Mouse (Mus musculus): ENCODE data around the gene Serpina9. TPM values are rescaled to one million over a fixed set of nuclear protein-coding genes. Genes with fewer than 3 reads are reported as not detected.

Gene Serpina9
- 0.04 and 3.8 TPM in 2 replicates for polyA plus RNA-seq (2012; rRNA removed)

DNA sequence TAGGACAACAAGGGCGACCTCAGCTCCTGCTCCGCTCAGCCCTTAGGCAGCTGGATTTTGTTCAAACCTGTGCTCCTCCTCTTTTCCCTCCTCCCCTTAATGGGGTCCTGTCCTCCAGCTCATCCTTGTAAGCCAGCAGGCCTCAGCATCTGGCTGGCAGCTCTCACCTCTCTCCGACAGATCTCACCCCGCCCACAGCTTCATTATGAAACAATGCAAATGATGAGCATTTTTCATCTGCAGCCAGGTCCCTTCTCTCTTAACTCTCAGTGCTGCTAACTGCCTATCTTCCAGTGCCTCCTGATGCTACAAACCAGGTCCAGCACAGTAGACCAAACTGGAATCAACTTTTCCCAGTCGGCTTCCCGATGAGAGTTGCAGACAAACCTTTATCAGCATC lies at the start of gene Serpina9:
Serpina9 (minus strand) TSS at position 136 of the 400 bp plus-strand sequence.
- peaks cover 1% of the 10 kb centered on the region; the same call in 1 of the 2 replicates for H3K4me1 ChIP-seq (ENCODE audit: control insufficient read depth, insufficient read depth, low read length)
- no peak within 1 kb of the TSS for H3K4me3 ChIP-seq (ENCODE audit: insufficient read depth, low read length)
- no peak within 1 kb of the TSS for H3K27ac ChIP-seq (ENCODE audit: insufficient read depth, low read length)
- TF ChIP-seq POLR2A (IDR thresholded peaks at IDR 0.05; ENCODE audit: extremely low read depth, insufficient read depth, low read length) (no peak), CTCF (IDR thresholded peaks at IDR 0.05; ENCODE audit: extremely low read depth, insufficient read depth, low read length) (no peak)

DNA sequence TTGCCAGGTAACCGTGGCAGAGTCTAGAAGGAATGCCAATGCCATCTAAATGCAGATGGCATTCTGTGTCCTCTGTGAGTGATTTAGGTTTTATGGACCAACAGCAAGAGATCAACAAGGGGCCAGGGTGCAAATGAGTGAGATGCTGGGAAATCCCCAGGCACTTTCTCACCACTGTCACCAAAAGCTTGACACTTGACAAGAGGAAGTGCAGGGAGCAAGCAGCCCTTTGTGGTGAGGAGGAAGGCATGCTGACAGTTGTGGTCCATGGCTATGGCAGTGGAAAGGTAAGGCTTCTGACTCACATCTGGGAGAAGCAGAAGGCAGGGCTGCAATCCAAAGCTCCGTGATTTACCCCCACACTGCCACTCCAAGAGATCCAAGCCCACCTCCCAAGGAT lies 48.3 kb upstream of the Serpina9 start:
- no peak for TF ChIP-seq POLR2A (IDR thresholded peaks at IDR 0.05; ENCODE audit: extremely low read depth, insufficient read depth, low read length)
- no peak for TF ChIP-seq CTCF (IDR thresholded peaks at IDR 0.05; ENCODE audit: extremely low read depth, insufficient read depth, low read length)
- Histone ChIP-seq H3K4me3 (ENCODE audit: insufficient read depth, low read length) (no peak overlapping the region), H3K27ac (ENCODE audit: insufficient read depth, low read length) (no peak overlapping the region), H3K4me1 (ENCODE audit: control insufficient read depth, insufficient read depth, low read length) (peaks cover 6% of the 10 kb centered on the region)

DNA sequence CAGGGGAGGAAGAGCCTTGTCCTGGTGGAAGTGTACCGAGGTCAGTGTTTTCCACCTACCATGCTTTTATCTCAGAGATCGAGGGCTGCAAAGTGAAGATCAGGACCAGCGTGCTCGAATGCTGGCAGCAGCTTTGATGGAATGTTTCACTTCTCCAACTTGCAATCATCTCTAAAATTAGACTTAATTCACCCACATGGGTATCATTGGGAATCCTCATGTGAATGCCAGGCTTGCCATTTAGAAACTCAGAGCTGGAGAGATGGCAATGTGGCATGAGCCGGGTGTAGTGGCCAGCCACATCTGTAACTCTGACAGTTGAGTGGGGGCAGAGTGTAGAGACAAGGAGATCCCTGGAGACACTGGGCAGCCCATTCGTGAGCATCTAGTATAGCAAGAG lies 46.6 kb upstream of the Serpina9 start:
- no peak overlapping the region for H3K27ac ChIP-seq (ENCODE audit: insufficient read depth, low read length)
- peaks cover 6% of the 10 kb centered on the region for H3K4me1 ChIP-seq (ENCODE audit: control insufficient read depth, insufficient read depth, low read length)
- H3K4me3 ChIP-seq (ENCODE audit: insufficient read depth, low read length): no peak overlapping the region
- TF ChIP-seq POLR2A (IDR thresholded peaks at IDR 0.05; ENCODE audit: extremely low read depth, insufficient read depth, low read length) (no peak), CTCF (IDR thresholded peaks at IDR 0.05; ENCODE audit: extremely low read depth, insufficient read depth, low read length) (no peak)

DNA sequence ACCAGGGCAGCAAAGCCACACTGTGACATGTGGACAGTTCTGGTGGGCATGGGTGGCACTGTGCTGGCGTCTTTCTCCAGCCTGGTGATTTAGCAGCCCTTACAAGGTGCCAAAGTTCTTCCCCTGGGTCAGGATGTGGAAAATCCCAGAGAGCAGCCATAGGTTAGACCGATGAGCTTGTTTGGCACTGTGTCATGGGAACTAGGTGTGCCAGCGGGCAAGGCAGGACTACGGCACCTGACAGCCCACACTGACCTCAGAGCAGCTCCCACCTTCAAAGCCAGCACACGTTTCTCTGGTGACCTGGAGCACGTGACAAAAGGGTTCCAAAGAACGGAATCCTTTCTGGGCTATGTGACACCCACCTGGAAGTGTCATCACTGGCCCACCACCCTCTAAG lies 44.0 kb upstream of the Serpina9 start:
- no peak overlapping the region for H3K27ac ChIP-seq (ENCODE audit: insufficient read depth, low read length)
- H3K4me3 ChIP-seq (ENCODE audit: insufficient read depth, low read length): no peak overlapping the region
- no peak for TF ChIP-seq POLR2A (IDR thresholded peaks at IDR 0.05; ENCODE audit: extremely low read depth, insufficient read depth, low read length)
- no peak for TF ChIP-seq CTCF (IDR thresholded peaks at IDR 0.05; ENCODE audit: extremely low read depth, insufficient read depth, low read length)
- H3K4me1 ChIP-seq (ENCODE audit: control insufficient read depth, insufficient read depth, low read length): peaks cover 4% of the 10 kb centered on the region

DNA sequence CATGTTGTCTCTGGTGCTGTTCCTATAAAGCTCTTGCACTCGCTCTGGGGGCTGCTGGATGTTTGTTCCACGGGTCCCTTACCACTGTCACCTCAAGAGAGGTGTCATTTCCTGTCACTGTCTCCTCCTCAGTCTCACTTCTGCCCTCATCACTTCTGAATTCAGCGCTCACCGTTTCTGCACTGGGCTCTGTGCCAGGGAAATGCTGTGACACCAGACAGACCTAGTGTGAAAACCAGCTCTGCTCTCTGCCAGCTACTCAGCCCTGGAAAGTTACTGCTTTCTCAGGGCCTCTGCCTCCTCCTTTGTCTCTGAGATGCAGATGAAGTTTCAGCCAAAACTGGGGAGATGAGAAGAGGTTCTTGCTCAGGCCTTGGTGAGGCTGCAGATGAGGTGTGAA lies 43.5 kb upstream of the Serpina9 start:
- no peak overlapping the region for H3K4me3 ChIP-seq (ENCODE audit: insufficient read depth, low read length)
- peaks cover 4% of the 10 kb centered on the region for H3K4me1 ChIP-seq (ENCODE audit: control insufficient read depth, insufficient read depth, low read length)
- no peak for TF ChIP-seq CTCF (IDR thresholded peaks at IDR 0.05; ENCODE audit: extremely low read depth, insufficient read depth, low read length)
- TF ChIP-seq POLR2A (IDR thresholded peaks at IDR 0.05; ENCODE audit: extremely low read depth, insufficient read depth, low read length): no peak
- H3K27ac ChIP-seq (ENCODE audit: insufficient read depth, low read length): no peak overlapping the region

DNA sequence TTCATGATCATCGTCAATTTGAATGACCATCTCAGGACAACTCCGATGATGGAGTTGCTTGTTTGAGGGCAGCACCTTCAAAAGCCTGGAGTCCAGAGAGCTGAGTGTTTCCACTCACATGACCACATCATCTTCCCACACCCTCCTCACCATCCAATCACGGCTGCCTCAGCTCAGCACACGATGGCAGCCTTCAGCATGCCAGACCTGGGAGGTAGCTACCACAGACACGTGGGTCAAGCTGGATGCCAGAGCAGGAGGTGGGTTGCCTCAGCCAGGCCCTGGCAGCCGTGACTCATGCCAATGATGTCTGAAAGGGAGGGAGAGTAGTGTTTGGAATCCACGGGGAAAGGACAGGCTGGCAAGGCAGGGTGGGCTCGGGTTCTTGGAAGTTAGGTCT lies 42.2 kb upstream of the Serpina9 start:
- TF ChIP-seq CTCF (IDR thresholded peaks at IDR 0.05; ENCODE audit: extremely low read depth, insufficient read depth, low read length) (no peak), POLR2A (IDR thresholded peaks at IDR 0.05; ENCODE audit: extremely low read depth, insufficient read depth, low read length) (no peak)
- no peak overlapping the region for H3K4me3 ChIP-seq (ENCODE audit: insufficient read depth, low read length)

DNA sequence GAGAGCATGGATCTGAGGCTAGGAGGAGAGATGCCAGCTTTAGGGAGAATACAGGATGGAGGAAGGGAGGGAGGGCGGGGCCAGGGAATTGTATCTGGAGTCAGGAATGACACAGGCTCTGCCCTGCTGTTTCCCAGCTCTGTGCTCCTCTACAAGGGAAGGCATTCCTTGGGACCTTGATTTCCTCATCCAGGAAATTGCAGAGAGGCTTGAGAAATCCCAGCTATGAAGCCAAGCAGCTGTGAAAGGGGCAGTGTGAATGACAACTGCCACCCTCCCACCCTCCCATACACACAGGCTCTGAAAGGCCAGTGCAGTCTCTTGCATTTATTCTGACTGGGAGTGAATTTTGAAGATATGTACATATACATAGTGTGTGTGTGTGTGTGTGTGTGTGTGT lies 40.4 kb upstream of the Serpina9 start:
- Histone ChIP-seq H3K27ac (ENCODE audit: insufficient read depth, low read length) (no peak overlapping the region), H3K4me3 (ENCODE audit: insufficient read depth, low read length) (no peak overlapping the region), H3K4me1 (ENCODE audit: control insufficient read depth, insufficient read depth, low read length) (peaks cover 3% of the 10 kb centered on the region; the same call in 1 of the 2 replicates)
- TF ChIP-seq POLR2A (IDR thresholded peaks at IDR 0.05; ENCODE audit: extremely low read depth, insufficient read depth, low read length): no peak
- no peak for TF ChIP-seq CTCF (IDR thresholded peaks at IDR 0.05; ENCODE audit: extremely low read depth, insufficient read depth, low read length)

More for the DNA sequence above, 42.2 kb upstream of the Serpina9 start:
- peaks cover 4% of the 10 kb centered on the region for H3K4me1 ChIP-seq (ENCODE audit: control insufficient read depth, insufficient read depth, low read length)
- no peak overlapping the region for H3K27ac ChIP-seq (ENCODE audit: insufficient read depth, low read length)

DNA sequence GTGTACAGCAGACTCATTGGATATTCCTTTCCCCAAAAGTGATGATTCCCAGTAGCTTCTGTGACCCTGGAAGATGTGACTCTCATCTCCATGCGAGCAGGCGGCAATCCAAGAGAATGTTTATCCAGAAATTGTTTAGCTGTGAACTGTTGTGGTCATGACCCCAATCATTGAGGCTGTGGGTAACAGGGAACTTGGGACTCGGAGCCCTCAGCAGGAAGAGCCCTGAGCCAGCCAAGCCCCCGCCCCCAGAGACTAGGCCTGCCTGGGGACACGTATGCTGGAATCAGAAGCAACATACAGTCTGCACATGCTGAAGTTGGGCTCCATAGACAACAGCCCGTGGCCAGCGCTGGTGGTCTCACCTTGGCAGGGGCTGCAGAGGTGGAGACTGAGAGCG lies 32.2 kb upstream of the Serpina9 start:
- no peaks in the 10 kb centered on the region for H3K4me1 ChIP-seq (ENCODE audit: control insufficient read depth, insufficient read depth, low read length)
- TF ChIP-seq POLR2A (IDR thresholded peaks at IDR 0.05; ENCODE audit: extremely low read depth, insufficient read depth, low read length): no peak
- no peak for TF ChIP-seq CTCF (IDR thresholded peaks at IDR 0.05; ENCODE audit: extremely low read depth, insufficient read depth, low read length)

DNA sequence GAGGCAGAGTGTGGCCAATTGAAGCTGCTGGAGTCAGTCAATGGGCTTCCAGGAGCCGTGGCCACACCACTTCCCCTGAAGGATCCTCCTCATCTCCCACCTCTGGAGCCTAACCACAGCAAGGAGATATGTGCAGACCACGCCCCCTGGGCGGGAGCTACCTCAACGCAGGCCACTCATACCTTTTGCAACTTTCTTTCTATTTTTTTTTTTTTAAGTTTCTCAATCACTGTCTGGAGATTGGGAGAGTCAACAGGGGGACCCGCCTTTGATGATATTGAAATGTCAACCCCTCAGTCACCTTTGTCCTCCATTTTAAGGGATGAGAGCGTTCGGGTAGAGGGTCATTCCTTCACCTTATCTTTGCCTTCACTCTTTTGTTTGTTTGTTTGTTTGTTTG lies 30.8 kb upstream of the Serpina9 start, which contains the start of gene Serpina12:
Serpina12 (minus strand) TSS at position 101 of the 400 bp plus-strand sequence.
- H3K4me3 ChIP-seq (ENCODE audit: insufficient read depth, low read length): no peak within 1 kb of the TSS
- TF ChIP-seq POLR2A (IDR thresholded peaks at IDR 0.05; ENCODE audit: extremely low read depth, insufficient read depth, low read length) (no peak), CTCF (IDR thresholded peaks at IDR 0.05; ENCODE audit: extremely low read depth, insufficient read depth, low read length) (no peak)
- H3K27ac ChIP-seq (ENCODE audit: insufficient read depth, low read length): no peak within 1 kb of the TSS
- H3K4me1 ChIP-seq (ENCODE audit: control insufficient read depth, insufficient read depth, low read length): no peaks in the 10 kb centered on the region

More for the DNA sequence above, 32.2 kb upstream of the Serpina9 start:
- H3K4me3 ChIP-seq (ENCODE audit: insufficient read depth, low read length): no peak overlapping the region
- H3K27ac ChIP-seq (ENCODE audit: insufficient read depth, low read length): no peak overlapping the region

DNA sequence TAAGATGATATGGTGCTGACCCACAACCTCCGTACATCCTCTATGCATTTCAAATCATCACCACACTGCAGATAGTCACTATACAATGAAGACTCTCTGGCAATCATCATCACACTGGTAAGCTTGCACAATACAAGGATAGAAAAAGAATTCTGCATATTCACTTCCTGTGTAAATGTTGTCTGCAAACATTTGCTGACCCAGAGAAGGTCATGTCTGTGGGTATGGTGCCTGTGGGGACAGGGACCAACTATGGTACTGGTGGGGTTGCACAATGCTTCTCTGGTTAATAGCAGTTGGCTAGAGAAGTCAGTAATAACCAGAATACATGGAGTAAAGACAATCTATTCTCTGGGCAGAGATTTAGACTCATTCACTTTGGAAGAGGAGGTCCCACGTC lies 29.2 kb upstream of the Serpina9 start:
- no peak for TF ChIP-seq POLR2A (IDR thresholded peaks at IDR 0.05; ENCODE audit: extremely low read depth, insufficient read depth, low read length)
- no peak for TF ChIP-seq CTCF (IDR thresholded peaks at IDR 0.05; ENCODE audit: extremely low read depth, insufficient read depth, low read length)
- no peak overlapping the region for H3K4me3 ChIP-seq (ENCODE audit: insufficient read depth, low read length)
- no peaks in the 10 kb centered on the region for H3K4me1 ChIP-seq (ENCODE audit: control insufficient read depth, insufficient read depth, low read length)
- no peak overlapping the region for H3K27ac ChIP-seq (ENCODE audit: insufficient read depth, low read length)
